Comparison of ENCODE assay signal across 12 mouse cellular contexts in genomic region chr7:50847921-50848320, GRCm38 (mm10).
"Had no signal": no experiment of that assay in that cellular context is flagged by ENCODE, and none has a peak within 500 bp of the region (broad histone marks: within the 10 kb centered on the region; RNA-seq: fewer than 3 reads in every experiment).

No protein-coding gene starts in this region.

- ATAC-seq: midbrain, embryonic 13.5 days; midbrain, embryonic 15.5 days had no signal

- DNase-seq: lung, adult 18-20 months; lung, embryonic 14.5 days; lung, postnatal 10 days; lung, postnatal 36 days; right cerebral cortex, postnatal 14 days; thymus, adult 18-20 months; thymus, postnatal 14 days; thymus, postnatal 36 days had no signal

- H3K27me3 ChIP-seq: megakaryocyte, embryonic 14.5 days; midbrain, embryonic 13.5 days; midbrain, embryonic 15.5 days; neural tube, embryonic 12.5 days had no signal
